Mouse (Mus musculus): Measurements from ENCODE around the gene Olfr1094. TPM values are rescaled to one million over a fixed set of nuclear protein-coding genes. Genes with fewer than 3 reads are reported as not detected.

Gene Olfr1094
- polyA plus RNA-seq (2012; rRNA removed): not detected in 2 replicates

DNA sequence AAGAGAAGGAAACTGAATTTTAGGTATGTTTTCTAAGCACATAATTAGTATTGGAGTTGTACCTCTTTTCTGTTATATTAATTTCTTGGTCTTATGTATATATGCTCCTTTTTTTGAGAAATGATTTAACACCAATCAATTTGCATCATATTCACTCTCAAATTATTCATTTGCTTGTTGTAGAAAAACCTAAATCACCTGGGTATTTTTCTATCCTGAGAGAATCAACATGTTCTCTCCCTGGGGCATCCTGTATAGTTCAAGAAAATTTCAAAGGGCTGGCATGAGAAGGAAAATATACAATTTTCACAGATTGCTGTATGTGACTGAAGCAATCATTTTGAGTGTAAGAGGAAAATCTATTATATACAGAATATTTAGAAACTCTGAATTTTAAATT is at the start of gene Olfr1094:
Gene Olfr1094 (plus strand): TSS at position 301 of the 400 bp plus-strand sequence.

GRCm38 (mm10) chr2:86782179-86782578 is 42.3 kb upstream of the Olfr1094 start, which contains the start of gene Olfr1093:
Gene Olfr1093, plus strand, starts transcription at chr2:86782479.

GRCm38 (mm10) chr2:86809918-86810317 is 14.5 kb upstream of the Olfr1094 start, which contains the start of gene Olfr141:
Gene Olfr141, minus strand, starts transcription at chr2:86810018.

DNA sequence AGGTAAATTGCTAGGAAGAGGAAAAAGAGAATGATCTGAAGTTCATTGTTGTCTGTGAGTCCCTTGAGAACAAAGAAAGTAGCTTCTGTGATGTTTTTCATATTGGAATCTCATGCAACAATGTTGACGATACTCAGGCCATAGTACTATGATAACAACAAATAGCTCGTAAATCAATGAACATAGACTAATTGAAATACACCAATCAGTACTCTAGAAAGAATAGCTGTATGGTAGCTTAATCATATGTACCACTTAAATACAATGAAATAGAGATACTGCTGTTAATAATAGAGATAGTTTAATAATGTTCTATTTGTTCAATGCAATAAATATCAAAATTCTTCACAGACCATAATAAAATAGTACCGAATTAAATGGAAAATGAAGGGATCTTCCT is 27.1 kb downstream of the Olfr1094 start, which contains the start of gene Olfr1095:
Gene Olfr1095 (minus strand): TSS at position 101 of the 400 bp plus-strand sequence.

GRCm38 (mm10) chr2:86874702-86875101 is 50.2 kb downstream of the Olfr1094 start, which contains the start of gene Gm13723:
Gene Gm13723, minus strand, starts transcription at chr2:86874802.

Other genes starting within 250 kb of the Olfr1094 start
- gene Olfr1082, start 225.7 kb upstream of the Olfr1094 start, polyA plus RNA-seq (2012; rRNA removed): not detected in 2 replicates
- gene Olfr1084, start 184.9 kb upstream of the Olfr1094 start, polyA plus RNA-seq (2012; rRNA removed): not detected in 2 replicates
- not detected in 2 replicates for gene Olfr1085, start 162.6 kb upstream of the Olfr1094 start, polyA plus RNA-seq (2012; rRNA removed)
- not detected in 2 replicates for gene Olfr1086, start 144.6 kb upstream of the Olfr1094 start, polyA plus RNA-seq (2012; rRNA removed)
- gene Olfr1087, start 126.3 kb upstream of the Olfr1094 start, polyA plus RNA-seq (2012; rRNA removed): not detected in 2 replicates
- not detected in 2 replicates for gene Olfr1089, start 91.0 kb upstream of the Olfr1094 start, polyA plus RNA-seq (2012; rRNA removed)
- not detected in 2 replicates for gene Olfr1090, start 65.7 kb upstream of the Olfr1094 start, polyA plus RNA-seq (2012; rRNA removed)
- gene Olfr1093, start 42.2 kb upstream of the Olfr1094 start, polyA plus RNA-seq (2012; rRNA removed): not detected in 2 replicates
- not detected in 2 replicates for gene Olfr141, start 14.6 kb upstream of the Olfr1094 start, polyA plus RNA-seq (2012; rRNA removed)
- gene Olfr1095, start 27.0 kb downstream of the Olfr1094 start, polyA plus RNA-seq (2012; rRNA removed): not detected in 2 replicates
- not detected in 2 replicates for gene Gm13723, start 50.1 kb downstream of the Olfr1094 start, polyA plus RNA-seq (2012; rRNA removed)
- not detected in 2 replicates for gene Olfr1097, start 67.6 kb downstream of the Olfr1094 start, polyA plus RNA-seq (2012; rRNA removed)
- gene Olfr1098, start 99.9 kb downstream of the Olfr1094 start, polyA plus RNA-seq (2012; rRNA removed): not detected in 2 replicates
- not detected in 2 replicates for gene Olfr1099, start 136.0 kb downstream of the Olfr1094 start, polyA plus RNA-seq (2012; rRNA removed)
- not detected in 2 replicates for gene Olfr1100, start 155.3 kb downstream of the Olfr1094 start, polyA plus RNA-seq (2012; rRNA removed)
- not detected in 2 replicates for gene Olfr1101, start 166.6 kb downstream of the Olfr1094 start, polyA plus RNA-seq (2012; rRNA removed)
- not detected in 2 replicates for gene Olfr1102, start 173.7 kb downstream of the Olfr1094 start, polyA plus RNA-seq (2012; rRNA removed)
- gene Olfr1104, start 202.4 kb downstream of the Olfr1094 start, polyA plus RNA-seq (2012; rRNA removed): not detected in 2 replicates
- not detected in 2 replicates for gene Olfr1105, start 211.9 kb downstream of the Olfr1094 start, polyA plus RNA-seq (2012; rRNA removed)
- gene Olfr1106, start 227.6 kb downstream of the Olfr1094 start, polyA plus RNA-seq (2012; rRNA removed): not detected in 2 replicates

All from liver, embryonic 14 days (tissue).